Mouse (Mus musculus): ENCODE results near the gene Mki67. TPM values are rescaled to one million over a fixed set of nuclear protein-coding genes. Genes with fewer than 3 reads are reported as not detected.

Gene Mki67
- polyA plus RNA-seq, 1 experiment from 2014 or later = 59.4 TPM

DNA sequence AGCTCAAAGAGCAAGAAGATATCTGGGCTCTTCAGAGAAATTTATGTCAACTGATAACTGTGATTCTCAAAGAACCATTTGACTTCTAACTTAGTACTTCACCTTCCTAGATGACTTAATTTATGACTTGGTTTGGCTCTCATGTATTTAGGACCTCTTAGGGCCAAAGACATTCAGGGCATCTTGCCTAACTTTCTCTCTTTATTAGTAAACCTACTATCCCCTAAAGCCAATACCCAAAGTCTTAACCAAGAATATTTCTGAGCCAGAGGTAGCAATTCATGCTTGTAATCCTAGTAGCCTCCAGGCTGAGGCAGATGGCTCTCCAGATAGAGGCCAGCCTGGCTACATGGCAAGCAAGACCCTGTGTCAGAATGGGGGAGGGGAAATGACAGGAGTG lies 55.8 kb downstream of the Mki67 start:
- Histone ChIP-seq H3K9me3 (no peaks in the 10 kb centered on the region), H3K9ac (no peak overlapping the region), H3K4me2 (no peak overlapping the region), H3K36me3 (no peaks in the 10 kb centered on the region), H3K4me3 (no peak overlapping the region), H3K27me3 (no peaks in the 10 kb centered on the region), H3K27ac (no peak overlapping the region), H3K4me1 (no peaks in the 10 kb centered on the region)
- ATAC-seq (ENCODE audit: borderline replicate concordance, extremely low read depth, low FRiP score, low TSS enrichment) = no peak

DNA sequence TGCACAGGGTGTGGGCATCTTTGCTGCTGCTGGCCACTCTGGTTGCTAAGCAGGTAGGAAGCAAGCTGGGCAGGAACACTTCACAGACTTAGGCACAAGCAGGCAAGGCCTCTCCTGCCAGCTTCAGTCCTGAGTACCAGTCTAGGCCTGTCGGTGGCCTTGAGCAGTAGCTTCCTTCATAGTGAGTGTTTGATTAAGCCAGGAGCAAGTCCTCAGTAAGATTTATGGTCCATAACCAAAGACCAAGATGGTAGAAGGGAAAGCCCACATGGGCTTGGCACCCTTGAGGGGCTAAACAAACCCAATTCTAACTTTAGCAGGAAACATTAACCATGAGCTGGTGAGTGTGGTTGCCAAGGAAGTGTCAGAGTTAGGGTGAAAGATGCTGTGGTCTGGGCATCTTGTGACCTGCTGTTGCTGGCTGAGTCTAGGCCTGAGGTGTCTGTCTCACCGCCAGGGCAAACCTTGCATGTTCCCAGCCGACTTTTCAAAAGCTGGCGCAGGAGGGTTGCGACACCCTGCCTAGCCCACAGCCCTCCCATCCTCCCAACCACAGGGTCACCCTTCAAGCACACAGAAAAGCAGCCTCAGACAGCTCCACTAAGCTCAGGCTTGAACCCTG lies 56.7 kb downstream of the Mki67 start:
- no peak for ATAC-seq (ENCODE audit: borderline replicate concordance, extremely low read depth, low FRiP score, low TSS enrichment)
- Histone ChIP-seq H3K36me3 (no peaks in the 10 kb centered on the region), H3K4me3 (no peak overlapping the region), H3K27me3 (no peaks in the 10 kb centered on the region), H3K9ac (no peak overlapping the region), H3K4me2 (no peak overlapping the region), H3K4me1 (no peaks in the 10 kb centered on the region), H3K27ac (no peak overlapping the region), H3K9me3 (no peaks in the 10 kb centered on the region)
- WGBS = 67% methylated on average over 5 of the region's 5 CpGs

DNA sequence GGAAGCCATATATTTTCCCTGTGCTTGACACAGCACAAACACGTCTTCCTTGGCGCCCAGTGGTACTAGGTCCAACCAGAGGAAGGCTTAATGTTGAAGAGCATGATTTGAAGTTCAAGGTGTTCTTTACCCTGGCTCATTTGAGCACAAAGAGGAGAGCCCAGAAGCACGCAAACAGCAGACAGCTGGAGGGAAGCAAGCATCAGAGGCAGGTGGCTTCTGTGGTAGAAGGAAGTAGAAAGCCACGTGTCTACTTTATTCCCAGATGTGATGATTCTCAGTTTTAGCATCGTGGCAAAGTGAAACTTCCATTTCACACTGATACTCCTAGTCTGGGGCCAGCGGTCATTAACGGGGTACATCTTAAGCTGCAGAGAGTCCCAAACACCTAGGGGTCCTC lies 58.0 kb downstream of the Mki67 start:
- H3K4me2 ChIP-seq = no peak overlapping the region
- H3K4me1 ChIP-seq = no peaks in the 10 kb centered on the region
- 86% methylated on average over 7 of the region's 7 CpGs for WGBS
- ATAC-seq (ENCODE audit: borderline replicate concordance, extremely low read depth, low FRiP score, low TSS enrichment) = no peak
- H3K27me3 ChIP-seq = no peaks in the 10 kb centered on the region
- H3K4me3 ChIP-seq = no peak overlapping the region
- H3K36me3 ChIP-seq = no peaks in the 10 kb centered on the region
- H3K9me3 ChIP-seq = no peaks in the 10 kb centered on the region
- no peak overlapping the region for H3K9ac ChIP-seq
- no peak overlapping the region for H3K27ac ChIP-seq

DNA sequence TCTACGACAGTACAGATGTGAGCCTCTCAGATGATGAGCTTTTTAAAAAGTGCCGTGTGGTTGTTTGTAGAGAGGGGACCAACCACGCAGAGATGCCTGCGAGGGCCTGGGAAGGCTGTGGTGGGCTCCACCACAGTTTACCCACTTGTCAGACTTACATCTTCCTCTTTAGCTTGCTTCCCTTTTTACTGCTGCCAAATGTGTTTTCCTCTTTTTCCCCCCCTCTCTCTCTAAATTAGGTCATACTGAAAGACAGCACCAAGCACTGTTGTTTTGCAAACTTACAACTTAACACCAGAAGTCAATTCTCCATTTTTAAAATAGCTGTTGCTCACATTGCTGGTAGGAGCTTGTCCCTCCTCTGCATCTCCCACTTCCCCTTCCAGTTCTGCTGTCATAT lies 61.0 kb downstream of the Mki67 start:
- H3K4me3 ChIP-seq = no peak overlapping the region
- H3K27me3 ChIP-seq = no peaks in the 10 kb centered on the region
- 56% methylated on average over 4 of the region's 4 CpGs for WGBS
- no peak overlapping the region for H3K9ac ChIP-seq
- H3K4me1 ChIP-seq = peaks cover 12% of the 10 kb centered on the region; the same call in 1 of the 2 replicates
- no peak for ATAC-seq (ENCODE audit: borderline replicate concordance, extremely low read depth, low FRiP score, low TSS enrichment)
- no peak overlapping the region for H3K4me2 ChIP-seq
- H3K36me3 ChIP-seq = no peaks in the 10 kb centered on the region
- no peak overlapping the region for H3K27ac ChIP-seq
- no peaks in the 10 kb centered on the region for H3K9me3 ChIP-seq

DNA sequence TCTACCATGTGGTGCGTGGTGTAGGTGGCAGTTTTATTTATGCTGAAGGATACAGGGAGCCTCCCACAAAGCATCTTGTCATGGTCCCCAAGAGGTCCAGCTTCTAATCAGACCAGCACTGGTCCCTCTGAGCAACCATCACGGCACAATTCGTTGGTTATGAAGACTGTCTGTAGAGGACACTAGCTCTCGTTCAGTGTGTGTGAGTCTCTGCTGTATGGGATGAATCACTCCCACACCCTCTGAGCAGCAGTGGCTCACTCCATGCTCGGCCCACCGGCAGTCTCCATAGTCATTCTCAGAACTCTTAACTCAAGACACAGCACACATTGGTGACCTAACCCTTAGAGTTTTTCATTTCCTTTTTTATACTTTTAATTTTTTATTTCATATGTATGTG lies 61.9 kb downstream of the Mki67 start:
- ATAC-seq (ENCODE audit: borderline replicate concordance, extremely low read depth, low FRiP score, low TSS enrichment) = no peak
- 86% methylated on average over 6 of the region's 6 CpGs for WGBS
- no peaks in the 10 kb centered on the region for H3K27me3 ChIP-seq

DNA sequence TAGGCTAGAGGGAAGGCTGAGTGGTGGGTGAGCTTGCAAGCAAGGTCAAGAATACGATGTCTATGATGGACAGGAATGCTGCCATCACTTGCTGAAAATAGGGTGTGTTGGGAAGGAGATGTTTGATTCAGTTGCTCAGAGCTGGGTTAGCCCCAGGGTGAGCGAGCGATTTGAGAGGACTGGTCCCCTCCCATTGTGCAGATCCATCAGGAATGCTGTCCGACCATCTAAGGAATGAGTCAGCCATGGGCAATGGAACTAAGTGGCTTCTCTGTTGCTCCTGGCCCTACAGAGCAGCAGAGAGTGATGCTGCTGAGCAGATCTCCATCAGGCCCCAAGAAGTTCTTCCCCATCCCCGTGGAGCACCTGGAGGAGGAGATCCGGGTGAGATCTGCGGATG lies 62.6 kb downstream of the Mki67 start:
- H3K4me2 ChIP-seq = no peak overlapping the region
- no peak overlapping the region for H3K9ac ChIP-seq
- 81% methylated on average over 7 of the region's 7 CpGs for WGBS
- no peak for ATAC-seq (ENCODE audit: borderline replicate concordance, extremely low read depth, low FRiP score, low TSS enrichment)
- no peaks in the 10 kb centered on the region for H3K36me3 ChIP-seq
- no peaks in the 10 kb centered on the region for H3K9me3 ChIP-seq
- H3K27ac ChIP-seq = no peak overlapping the region
- H3K4me1 ChIP-seq = peaks cover 12% of the 10 kb centered on the region; the same call in 1 of the 2 replicates
- no peak overlapping the region for H3K4me3 ChIP-seq
- no peaks in the 10 kb centered on the region for H3K27me3 ChIP-seq

More for the DNA sequence above, 61.9 kb downstream of the Mki67 start:
- Histone ChIP-seq H3K27ac (no peak overlapping the region), H3K36me3 (no peaks in the 10 kb centered on the region), H3K4me1 (peaks cover 12% of the 10 kb centered on the region; the same call in 1 of the 2 replicates), H3K4me3 (no peak overlapping the region), H3K9ac (no peak overlapping the region), H3K4me2 (no peak overlapping the region), H3K9me3 (no peaks in the 10 kb centered on the region)

DNA sequence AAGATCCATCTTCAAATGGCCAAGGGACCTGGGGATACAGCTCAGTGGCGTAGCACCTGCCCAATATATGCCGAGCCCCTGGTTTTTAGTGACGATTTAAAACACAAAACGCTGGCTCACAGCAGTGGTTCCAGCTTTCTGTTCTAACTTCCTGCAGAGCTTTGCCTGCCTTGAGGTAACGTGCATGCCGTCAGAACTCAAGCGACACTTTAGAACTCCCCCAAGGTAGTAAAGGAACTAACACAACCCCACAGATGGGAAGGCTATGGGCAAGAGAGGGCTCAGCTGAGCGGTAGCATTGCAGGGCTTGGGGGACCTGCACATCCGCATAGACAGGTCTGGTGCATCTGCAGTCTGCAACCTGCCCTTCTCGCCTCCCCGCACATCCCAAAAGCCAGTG lies 63.4 kb downstream of the Mki67 start:
- Histone ChIP-seq H3K36me3 (no peaks in the 10 kb centered on the region), H3K4me1 (peaks cover 12% of the 10 kb centered on the region; the same call in 1 of the 2 replicates), H3K4me2 (peak overlapping the region; percentile 45; the same call in 1 of the 2 replicates), H3K9me3 (no peaks in the 10 kb centered on the region), H3K4me3 (no peak overlapping the region), H3K9ac (no peak overlapping the region), H3K27me3 (no peaks in the 10 kb centered on the region), H3K27ac (no peak overlapping the region)
- ATAC-seq (ENCODE audit: borderline replicate concordance, extremely low read depth, low FRiP score, low TSS enrichment) = no peak
- 79% methylated on average over 11 of the region's 11 CpGs for WGBS

DNA sequence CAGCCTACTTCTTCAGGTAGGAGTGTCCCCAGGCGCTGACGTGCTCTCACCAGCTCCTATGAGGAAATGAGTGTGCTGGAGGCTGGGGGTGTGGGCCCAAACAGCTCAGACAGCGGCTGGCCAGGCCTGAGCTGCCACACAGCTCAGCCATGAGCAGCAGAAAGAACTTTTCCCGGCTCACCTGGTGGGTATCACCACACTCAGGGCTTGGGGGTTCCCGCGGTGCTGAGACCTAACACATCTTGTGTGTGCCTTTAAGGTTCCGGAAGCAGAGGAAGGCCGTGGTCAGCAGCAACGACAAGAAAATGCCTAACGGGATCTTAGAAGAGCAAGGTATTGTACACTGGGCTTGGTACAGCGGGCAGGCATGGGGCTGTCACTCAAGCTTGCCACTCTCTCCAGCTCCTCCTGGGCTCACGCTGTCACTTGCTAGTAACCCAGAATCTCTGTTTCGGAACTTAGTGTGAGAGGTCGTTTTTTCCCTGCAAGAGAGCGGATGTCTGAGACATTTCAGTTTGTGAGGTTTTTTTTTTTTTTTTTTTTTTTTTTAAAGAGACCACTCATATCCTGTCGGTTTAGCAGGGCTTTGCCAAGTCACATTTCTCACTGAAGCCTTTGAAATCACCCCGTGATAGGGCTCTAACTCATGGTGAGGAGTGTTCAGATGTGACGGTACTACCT lies 64.2 kb downstream of the Mki67 start:
- no peaks in the 10 kb centered on the region for H3K9me3 ChIP-seq
- no peaks in the 10 kb centered on the region for H3K27me3 ChIP-seq
- 35% methylated on average over 18 of the region's 18 CpGs for WGBS
- H3K4me1 ChIP-seq = peaks cover 15% of the 10 kb centered on the region
- H3K36me3 ChIP-seq = no peaks in the 10 kb centered on the region
- H3K4me2 ChIP-seq = peak overlapping the region; percentile 45
- H3K9ac ChIP-seq = no peak overlapping the region
- peak overlapping the region; percentile 17; the same call in 1 of the 2 replicates for H3K27ac ChIP-seq
- peak overlapping the region; percentile 25 for H3K4me3 ChIP-seq
- ATAC-seq (ENCODE audit: borderline replicate concordance, extremely low read depth, low FRiP score, low TSS enrichment) = peak; percentile 55; the same call in 1 of the 2 replicates

DNA sequence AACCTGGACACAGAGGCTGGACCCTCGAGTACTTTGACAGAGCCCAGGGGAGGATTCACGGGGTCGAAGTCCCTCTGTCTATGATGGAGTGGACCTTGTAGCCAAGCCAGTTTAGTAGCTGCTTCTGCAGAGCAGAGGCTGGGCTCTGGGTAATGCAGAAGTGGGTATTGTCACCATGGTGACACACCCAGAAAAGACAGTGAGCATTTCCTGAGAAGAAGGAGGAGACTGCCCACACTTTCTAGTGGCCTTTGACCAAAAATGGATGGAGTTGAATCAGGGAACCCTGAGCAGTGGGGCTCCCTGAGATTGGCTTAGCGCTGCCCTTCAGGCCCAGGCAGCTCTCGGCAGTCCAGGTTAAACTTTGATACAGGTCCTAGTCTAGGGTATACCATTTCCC lies 66.1 kb downstream of the Mki67 start:
- WGBS = 84% methylated on average over 5 of the region's 5 CpGs
- no peak overlapping the region for H3K4me2 ChIP-seq

DNA sequence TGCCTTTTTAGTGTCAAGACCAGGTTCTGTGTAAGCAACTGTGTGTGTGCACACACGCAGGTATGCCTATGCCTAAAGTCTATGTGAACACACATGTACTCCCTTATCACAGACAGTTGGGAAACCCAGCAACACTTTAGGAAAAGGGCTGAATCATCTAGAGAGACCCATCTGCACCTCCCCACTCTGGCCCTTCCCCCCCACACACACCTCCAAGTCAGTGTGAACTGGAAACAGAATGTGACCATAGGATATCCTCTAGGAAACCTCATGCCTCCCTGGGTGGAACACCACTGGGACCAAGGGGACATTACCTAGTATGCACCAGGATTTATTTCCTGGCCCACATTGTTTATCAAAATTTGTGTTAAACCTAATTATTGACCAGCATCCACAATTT lies 66.9 kb downstream of the Mki67 start:
- no peak for ATAC-seq (ENCODE audit: borderline replicate concordance, extremely low read depth, low FRiP score, low TSS enrichment)
- 80% methylated on average over 1 of the region's 1 CpGs for WGBS
- Histone ChIP-seq H3K4me1 (peaks cover 15% of the 10 kb centered on the region), H3K4me3 (no peak overlapping the region), H3K9ac (no peak overlapping the region), H3K4me2 (no peak overlapping the region), H3K36me3 (no peaks in the 10 kb centered on the region), H3K27ac (no peak overlapping the region), H3K9me3 (no peaks in the 10 kb centered on the region), H3K27me3 (no peaks in the 10 kb centered on the region)

More for the DNA sequence above, 66.1 kb downstream of the Mki67 start:
- Histone ChIP-seq H3K9ac (no peak overlapping the region), H3K36me3 (no peaks in the 10 kb centered on the region), H3K9me3 (no peaks in the 10 kb centered on the region), H3K4me1 (peaks cover 15% of the 10 kb centered on the region), H3K4me3 (no peak overlapping the region), H3K27me3 (no peaks in the 10 kb centered on the region), H3K27ac (no peak overlapping the region)
- no peak for ATAC-seq (ENCODE audit: borderline replicate concordance, extremely low read depth, low FRiP score, low TSS enrichment)

DNA sequence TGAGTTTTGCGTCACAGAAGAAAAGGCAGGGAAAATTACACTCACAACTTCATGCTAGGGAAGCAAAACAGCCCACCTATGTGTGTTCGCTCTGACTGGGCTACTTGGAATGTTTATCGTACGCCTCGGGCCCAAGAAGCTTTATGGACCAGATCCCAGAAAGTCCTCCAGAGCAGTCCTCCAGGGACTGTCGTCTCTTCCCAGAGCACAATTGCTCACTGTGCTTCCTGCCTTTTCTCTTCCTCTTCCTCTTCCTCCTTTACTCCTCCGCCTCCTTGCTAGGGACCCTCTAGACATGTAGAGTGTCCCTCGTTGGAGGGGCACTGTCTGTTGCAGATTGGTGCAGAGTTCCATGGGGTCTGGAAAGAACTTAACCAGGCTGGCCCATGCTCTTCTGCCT lies 67.3 kb downstream of the Mki67 start:
- H3K27ac ChIP-seq = no peak overlapping the region
- H3K36me3 ChIP-seq = no peaks in the 10 kb centered on the region
- no peak overlapping the region for H3K4me3 ChIP-seq
- WGBS = 75% methylated on average over 8 of the region's 8 CpGs
- peaks cover 15% of the 10 kb centered on the region for H3K4me1 ChIP-seq
- no peak overlapping the region for H3K9ac ChIP-seq
- ATAC-seq (ENCODE audit: borderline replicate concordance, extremely low read depth, low FRiP score, low TSS enrichment) = no peak
- no peaks in the 10 kb centered on the region for H3K27me3 ChIP-seq
- H3K4me2 ChIP-seq = no peak overlapping the region
- H3K9me3 ChIP-seq = no peaks in the 10 kb centered on the region

DNA sequence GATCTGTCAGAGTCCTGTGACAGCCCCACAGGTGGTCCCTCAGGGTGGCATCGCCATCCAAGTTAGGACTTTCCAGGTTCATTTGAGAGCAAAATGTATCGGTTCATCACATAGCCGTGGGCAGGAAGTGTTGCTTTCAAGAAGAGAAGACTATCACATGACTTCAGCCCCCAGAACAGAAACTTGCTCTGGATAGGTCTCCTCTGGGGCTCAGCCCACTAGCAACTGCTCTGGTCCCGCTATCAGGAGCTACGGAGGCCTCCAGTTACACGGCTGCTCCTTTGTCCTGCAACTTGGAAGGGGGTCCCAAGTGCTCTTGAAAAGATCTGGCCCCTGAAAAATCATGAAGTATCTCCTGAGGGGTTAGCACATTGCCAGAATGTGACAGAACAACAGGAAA lies 69.2 kb downstream of the Mki67 start:
- Histone ChIP-seq H3K9me3 (no peaks in the 10 kb centered on the region), H3K27me3 (no peaks in the 10 kb centered on the region), H3K36me3 (no peaks in the 10 kb centered on the region), H3K9ac (no peak overlapping the region), H3K4me1 (peaks cover 7% of the 10 kb centered on the region), H3K27ac (no peak overlapping the region), H3K4me3 (no peak overlapping the region), H3K4me2 (no peak overlapping the region)
- WGBS = 54% methylated on average over 6 of the region's 6 CpGs
- ATAC-seq (ENCODE audit: borderline replicate concordance, extremely low read depth, low FRiP score, low TSS enrichment) = no peak
